Mouse (Mus musculus) layer of hippocampus, postnatal 10 days (tissue): ENCODE results near the gene Cpox. TPM values are rescaled to one million over a fixed set of nuclear protein-coding genes. Genes with fewer than 3 reads are reported as not detected.

Source experiments
- DNase-seq, 2 experiments: peaks; one replicate each; pipeline ENCODE4 v3.0.0; 2021; ENCODE audit warnings: low spot score in 2 of 2
- microRNA-seq, 2 experiments: library from miRNA; unstranded; fragments of <30 nt; microRNA quantifications; one replicate each; pipeline ENCODE4 v1.2.0; 2021
- total RNA-seq, 2 experiments: library from RNA; stranded (reverse); gene quantifications; 2 replicates each; pipeline ENCODE4 v1.2.3; 2021

The Cpox gene
- total RNA-seq, 2 experiments from 2014 or later, result 34.1 to 35.2 TPM

- DNase-seq, result no peak
Measured at GRCm38 (mm10) chr16:58738800-58739199, 68.7 kb downstream of the Cpox start.

- DNase-seq, result no peak
Measured at GRCm38 (mm10) chr16:58740751-58741150, 70.7 kb downstream of the Cpox start.

- no peak for DNase-seq
Measured at GRCm38 (mm10) chr16:58746715-58747114, 76.6 kb downstream of the Cpox start.

GRCm38 (mm10) chr16:58751314-58751713, 81.2 kb downstream of the Cpox start:
- DNase-seq, result no peak

GRCm38 (mm10) chr16:58756191-58756590, 86.1 kb downstream of the Cpox start:
- no peak for DNase-seq

- no peak for DNase-seq
Measured at GRCm38 (mm10) chr16:58763076-58763475, 93.0 kb downstream of the Cpox start, which contains the start of gene Olfr172. Gene Olfr172 (minus strand): TSS chr16:58763176.

Small RNA genes lying within 50 kb of the gene (microRNA-seq; reads per million reads assigned to microRNA genes)
- gene Gm27564, result 0 reads per million in 2 experiments

Other genes starting within 250 kb of the Cpox start
- gene St3gal6, start 146.0 kb upstream of the Cpox start, total RNA-seq, result 10 to 100 TPM; 16.3 to 19.1 TPM
- gene Gm813, start 53.3 kb upstream of the Cpox start, total RNA-seq, result not detected
- gene E330017A01Rik, start 31.6 kb upstream of the Cpox start, total RNA-seq, result not detected
- not detected for gene Gpr15, start 48.8 kb downstream of the Cpox start, total RNA-seq
- gene Cldnd1, start 57.6 kb downstream of the Cpox start, total RNA-seq, result 100 to 1,000 TPM in 1 of 2 experiments, 10 to 100 TPM in 1; 91.4 to 112 TPM
- not detected for gene Olfr172, start 92.9 kb downstream of the Cpox start, total RNA-seq
- not detected for gene Olfr173, start 130.0 kb downstream of the Cpox start, total RNA-seq
- not detected for gene Olfr175-ps1, start 156.5 kb downstream of the Cpox start, total RNA-seq
- not detected for gene Olfr177, start 204.5 kb downstream of the Cpox start, total RNA-seq
- not detected for gene Olfr178, start 221.8 kb downstream of the Cpox start, total RNA-seq